Mouse (Mus musculus) CD4-positive, CD25-positive, alpha-beta regulatory T cell, adult 4 months (primary cell): ENCODE results near the gene Olfr517. TPM values are rescaled to one million over a fixed set of nuclear protein-coding genes. Genes with fewer than 3 reads are reported as not detected.

Source experiments
- ATAC-seq: one replicate; pipeline ENCODE4 v1.8.0; 2017
- polyA plus RNA-seq, 2 experiments: library from polyadenylated mRNA; unstranded; fragments of 100-300 nt; shearing (Covaris generic); gene quantifications; one replicate each; pipeline ENCODE4 v1.2.1; 2017

Olfr517 gene
- polyA plus RNA-seq = not detected

DNA sequence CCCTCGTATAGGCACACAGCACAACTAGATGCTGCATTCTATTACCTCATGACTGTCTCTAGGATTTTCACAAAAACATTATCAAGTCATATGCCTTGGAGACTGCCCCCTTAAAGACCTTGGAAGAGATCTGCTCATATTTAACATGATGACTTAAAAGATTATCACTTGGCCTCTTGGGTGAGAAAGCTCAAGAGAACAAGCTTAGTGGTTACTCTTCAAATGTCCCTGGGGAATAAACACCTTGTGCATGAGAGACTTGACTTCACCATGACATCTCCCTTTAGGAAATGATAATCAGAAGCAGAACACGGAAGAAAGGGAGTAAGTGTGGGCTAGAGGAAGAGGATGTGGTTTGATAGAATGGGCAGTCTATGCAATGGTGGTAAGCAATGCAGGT is at the start of gene Olfr517:
Gene Olfr517 (minus strand): TSS at position 101 of the 400 bp plus-strand sequence.
- no peak for ATAC-seq

DNA sequence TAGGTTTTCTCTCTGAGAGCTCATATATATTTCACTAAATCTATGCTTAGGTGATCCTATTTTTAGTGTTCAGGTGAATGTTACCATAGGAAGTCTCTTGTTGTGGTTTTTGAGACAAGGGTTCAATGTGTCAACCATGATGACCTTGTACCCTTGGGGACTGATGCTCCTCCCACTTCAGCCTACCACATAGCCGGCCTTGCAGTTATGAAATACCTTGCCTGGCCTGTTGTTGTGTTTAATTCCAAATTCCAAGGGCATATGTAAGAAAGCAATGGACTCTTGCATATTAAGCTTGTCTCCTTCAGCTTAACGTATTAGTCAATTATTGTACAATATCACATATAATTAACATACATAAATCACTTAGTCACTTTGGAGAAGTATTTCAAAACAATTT is 31.8 kb upstream of the Olfr517 start:
- no peak for ATAC-seq

DNA sequence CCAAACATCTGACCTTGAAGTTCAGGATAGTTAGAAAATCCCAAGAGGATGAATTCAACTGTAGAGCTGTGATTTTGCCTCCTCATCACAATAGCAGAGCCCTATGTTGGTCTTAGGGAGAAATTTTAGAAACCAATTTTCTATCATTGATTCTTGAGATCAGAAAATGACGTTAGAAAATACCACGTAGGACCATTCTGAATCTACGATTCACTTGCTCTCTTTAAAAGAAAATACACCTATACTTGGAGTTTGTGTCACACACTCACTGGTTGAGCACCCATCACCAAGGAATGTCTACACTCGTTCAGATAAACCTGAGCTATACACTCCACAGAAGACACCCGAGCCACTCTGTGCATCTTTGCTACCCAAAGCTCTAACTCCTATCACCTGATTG is 22.1 kb upstream of the Olfr517 start, which contains the start of gene Olfr519:
Gene Olfr519 (minus strand): TSS at position 101 of the 400 bp plus-strand sequence.
- no peak for ATAC-seq

DNA sequence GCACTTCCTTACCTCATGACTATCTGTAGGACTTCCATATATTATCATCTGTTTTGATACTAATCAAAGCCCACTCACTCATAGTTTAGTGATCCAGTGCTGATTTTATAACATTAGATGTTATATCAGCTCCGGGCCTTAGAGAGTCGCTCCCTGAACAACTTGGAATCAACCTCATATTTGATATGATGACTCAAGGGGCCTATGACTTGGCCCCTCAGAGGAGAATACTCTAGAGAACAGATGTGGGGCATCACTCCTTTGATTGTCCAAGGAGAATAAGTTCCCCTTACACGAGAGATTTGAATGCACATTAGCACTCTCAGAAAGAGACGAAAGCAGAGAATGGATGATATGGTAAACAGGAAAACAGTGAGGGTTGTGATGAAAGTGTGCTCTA is 12.7 kb upstream of the Olfr517 start, which contains the start of gene Olfr518:
Gene Olfr518 (minus strand): TSS at position 101 of the 400 bp plus-strand sequence.
- no peak for ATAC-seq

DNA sequence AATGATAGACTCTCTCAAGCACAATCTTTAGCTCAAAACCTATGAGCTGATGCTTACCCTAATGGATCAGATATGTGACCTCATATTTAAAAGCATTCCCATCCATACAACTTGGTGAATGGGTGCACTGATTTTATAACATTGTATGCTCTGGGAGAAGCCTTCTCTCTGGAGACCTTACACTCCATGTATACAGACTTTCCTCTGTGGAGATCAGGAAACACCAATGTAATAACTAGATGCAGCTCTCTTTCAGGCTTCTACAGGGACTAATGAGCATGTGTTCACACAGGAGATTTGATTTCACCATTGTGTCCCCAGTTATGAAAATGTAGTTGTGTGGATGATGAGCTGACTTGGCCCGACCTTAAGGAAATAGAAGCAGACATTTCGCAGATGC is 21.8 kb downstream of the Olfr517 start, which contains the start of gene Olfr516:
Gene Olfr516 (minus strand): TSS at position 101 of the 400 bp plus-strand sequence.
- ATAC-seq = no peak

DNA sequence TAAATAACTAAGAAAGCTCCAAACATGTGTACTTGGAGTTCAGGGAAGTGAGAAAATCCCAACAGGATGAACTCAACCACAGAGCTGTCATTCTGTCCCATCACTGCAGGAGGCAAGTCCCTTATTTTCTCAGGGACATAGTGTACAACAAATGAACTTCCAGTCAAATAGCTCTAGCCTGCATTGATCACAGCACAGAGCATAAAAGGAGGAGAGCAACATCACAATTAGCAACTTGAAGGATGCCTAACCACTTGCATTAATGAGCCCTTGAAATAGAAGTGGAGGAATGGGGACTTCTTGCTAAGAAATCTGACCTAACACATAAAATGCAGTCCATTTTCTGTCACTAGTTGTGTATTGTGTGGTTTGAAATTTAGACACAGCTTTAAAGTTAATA is 46.3 kb downstream of the Olfr517 start, which contains the start of gene Olfr514:
Gene Olfr514 (minus strand): TSS at position 101 of the 400 bp plus-strand sequence.
- ATAC-seq = no peak

Other genes with a start within 250 kb of the Olfr517 start
- gene Olfr508, start 242.4 kb downstream of the Olfr517 start, polyA plus RNA-seq = not detected
- gene Olfr509, start 220.5 kb downstream of the Olfr517 start, polyA plus RNA-seq = not detected
- gene Olfr510, start 206.0 kb downstream of the Olfr517 start, polyA plus RNA-seq = not detected
- gene Olfr512, start 159.1 kb downstream of the Olfr517 start, polyA plus RNA-seq = not detected
- gene Olfr513, start 121.4 kb downstream of the Olfr517 start, polyA plus RNA-seq = not detected
- gene Olfr514, start 46.4 kb downstream of the Olfr517 start, polyA plus RNA-seq = not detected
- gene Olfr516, start 21.9 kb downstream of the Olfr517 start, polyA plus RNA-seq = not detected
- under 1 TPM in 1 of 2 experiments, not detected in 1; 0.24 TPM for gene Olfr518, start 12.6 kb upstream of the Olfr517 start, polyA plus RNA-seq
- not detected for gene Olfr519, start 22.0 kb upstream of the Olfr517 start, polyA plus RNA-seq
- under 1 TPM in 1 of 2 experiments, not detected in 1; 0.22 TPM for gene Nlrp10, start 57.8 kb upstream of the Olfr517 start, polyA plus RNA-seq
- gene Eif3f, start 62.0 kb upstream of the Olfr517 start, polyA plus RNA-seq = 10 to 100 TPM; 15.8 to 47.3 TPM
- under 1 TPM; 0.34 to 0.37 TPM for gene Tub, start 78.0 kb upstream of the Olfr517 start, polyA plus RNA-seq
- gene Ric3, start 211.0 kb upstream of the Olfr517 start, polyA plus RNA-seq = under 1 TPM; 0.19 to 0.43 TPM